Mouse (Mus musculus) midbrain, postnatal 0 days (tissue): ENCODE results near the gene Catsperg1. TPM values are rescaled to one million over a fixed set of nuclear protein-coding genes. Genes with fewer than 3 reads are reported as not detected.

Experiments used
- ATAC-seq: fragments of 200-750 bp; cut with Nextera tagmentation; 2 replicates; pipeline ENCODE4 v1.8.0; 2017; ENCODE audit warnings: moderate number of reproducible peaks, mild to moderate bottlenecking, moderate TSS enrichment, moderate library complexity; ENCODE audit not compliant: low FRiP score
- DNase-seq: peaks from one replicate; pipeline ENCODE4 v3.0.0-alpha.2; 2015; ENCODE audit warnings: low spot score
- H3K27ac ChIP-seq: fragments of 300-500 bp; sonication (generic); 2 replicates; pipeline ENCODE4 v1.5.1; 2014; ENCODE audit warnings: low read depth, mild to moderate bottlenecking, low read length, mixed read lengths
- H3K27me3 ChIP-seq: fragments of 300-500 bp; sonication (generic); 2 replicates; pipeline ENCODE4 v1.6.1; 2014; ENCODE audit warnings: low read length, control low read depth, mixed read lengths; ENCODE audit not compliant: insufficient read depth
- H3K36me3 ChIP-seq: fragments of 300-500 bp; sonication (generic); 2 replicates; pipeline ENCODE4 v1.6.1; 2014; ENCODE audit warnings: low read length, control low read depth, mixed read lengths; ENCODE audit not compliant: insufficient read depth
- H3K4me1 ChIP-seq: fragments of 300-500 bp; sonication (generic); 2 replicates; pipeline ENCODE4 v1.6.1; 2014; ENCODE audit warnings: mild to moderate bottlenecking, control low read depth, antibody characterized with exemption, low read length, mixed read lengths; ENCODE audit not compliant: insufficient read depth
- H3K4me2 ChIP-seq: fragments of 300-500 bp; sonication (generic); 2 replicates; pipeline ENCODE4 v1.6.1; 2014; ENCODE audit warnings: low read depth, mild to moderate bottlenecking, low read length, mixed read lengths; ENCODE audit not compliant: poor library complexity, severe bottlenecking
- H3K4me3 ChIP-seq: fragments of 300-500 bp; sonication (generic); 2 replicates; pipeline ENCODE4 v1.5.1; 2014; ENCODE audit warnings: low read depth, mild to moderate bottlenecking, low read length, moderate library complexity
- H3K9ac ChIP-seq: fragments of 300-500 bp; sonication (generic); replicated peaks from 2 replicates; pipeline ENCODE4 v1.6.1; 2014; ENCODE audit warnings: mild to moderate bottlenecking, low read length, moderate library complexity, mixed read lengths; ENCODE audit not compliant: poor library complexity, severe bottlenecking
- H3K9me3 ChIP-seq: fragments of 300-500 bp; sonication (generic); 2 replicates; pipeline ENCODE4 v1.6.1; 2016; ENCODE audit warnings: low read length, control low read depth
- CTCF ChIP-seq: IDR thresholded peaks from 2 replicates; pipeline ENCODE4 v1.5.1; 2016; ENCODE audit warnings: antibody characterized with exemption, mild to moderate bottlenecking
- WGBS: fragments of 180-500 bp; shearing (Covaris S2); extraction: QIAGEN DNeasy Blood & Tissue Kit; methylation state at CpG from one replicate; pipeline ENCODE4 v1.1.7; 2014; 5-methylcytosine and 5-hydroxymethylcytosine counted together
- polyA plus RNA-seq: library from polyadenylated mRNA; unstranded; fragments of >200 nt; fragmentation: Nextera tagmentation; extraction: Ambion mirVana; gene quantifications from 2 replicates; pipeline ENCODE4 v1.2.1, GENCODE M21; 2015
- total RNA-seq: library from RNA; depleted of rRNA; stranded (reverse); fragments of >200 nt; gene quantifications from 2 replicates; pipeline ENCODE4 v1.2.3, GENCODE M21; 2014

Catsperg1 gene
- total and polyA plus RNA-seq, 2 experiments from 2014 or later: 2.9 to 3.2 TPM

DNA sequence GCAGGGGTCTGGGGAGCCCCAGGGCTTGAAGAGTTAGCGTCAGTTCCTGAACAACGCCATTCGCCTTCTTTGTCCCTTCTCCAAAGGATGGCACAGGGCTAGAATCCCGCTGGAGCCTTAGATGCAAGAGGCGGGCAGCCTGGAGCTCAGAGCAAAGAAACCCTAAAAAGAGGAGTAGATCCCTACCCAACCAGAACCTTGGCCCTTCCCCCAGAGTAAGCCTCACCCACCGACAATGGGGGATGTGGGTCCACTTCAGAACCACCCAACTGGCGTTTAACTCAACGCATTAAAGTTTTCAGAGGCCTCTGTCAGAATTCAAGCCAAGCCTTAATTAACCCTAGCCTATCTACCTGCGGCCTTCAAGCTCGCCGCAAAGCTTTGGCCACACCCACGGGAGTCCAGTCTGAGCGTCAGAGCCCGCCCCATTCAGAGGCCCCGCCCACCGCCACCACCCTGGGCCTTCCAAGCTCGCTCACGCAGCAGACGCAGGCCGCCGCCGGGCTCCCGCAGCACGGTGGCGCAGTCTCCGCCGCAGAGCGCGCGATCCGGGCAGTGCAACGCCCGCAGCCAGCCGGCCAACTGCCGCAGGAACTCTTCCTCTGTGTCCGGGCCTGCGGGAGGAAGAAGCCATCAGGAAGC, 58.5 kb downstream of the Catsperg1 start:
- Histone ChIP-seq H3K36me3 (no peaks in the 10 kb centered on the region), H3K9ac (peak overlapping the region; percentile 78), H3K27ac (peak overlapping the region; percentile 86), H3K27me3 (0 out of 2 replicates have a peak, but pooled peaks cover 5% of the 10 kb centered on the region), H3K9me3 (no peaks in the 10 kb centered on the region), H3K4me1 (no peaks in the 10 kb centered on the region), H3K4me3 (peak overlapping the region; percentile 74), H3K4me2 (peak overlapping the region; percentile 89)
- 7% methylated on average over 37 of the region's 37 CpGs for WGBS
- peak; percentile 87 for ATAC-seq
- peak; percentile 86 for DNase-seq
- peak; percentile 50 for TF ChIP-seq CTCF

DNA sequence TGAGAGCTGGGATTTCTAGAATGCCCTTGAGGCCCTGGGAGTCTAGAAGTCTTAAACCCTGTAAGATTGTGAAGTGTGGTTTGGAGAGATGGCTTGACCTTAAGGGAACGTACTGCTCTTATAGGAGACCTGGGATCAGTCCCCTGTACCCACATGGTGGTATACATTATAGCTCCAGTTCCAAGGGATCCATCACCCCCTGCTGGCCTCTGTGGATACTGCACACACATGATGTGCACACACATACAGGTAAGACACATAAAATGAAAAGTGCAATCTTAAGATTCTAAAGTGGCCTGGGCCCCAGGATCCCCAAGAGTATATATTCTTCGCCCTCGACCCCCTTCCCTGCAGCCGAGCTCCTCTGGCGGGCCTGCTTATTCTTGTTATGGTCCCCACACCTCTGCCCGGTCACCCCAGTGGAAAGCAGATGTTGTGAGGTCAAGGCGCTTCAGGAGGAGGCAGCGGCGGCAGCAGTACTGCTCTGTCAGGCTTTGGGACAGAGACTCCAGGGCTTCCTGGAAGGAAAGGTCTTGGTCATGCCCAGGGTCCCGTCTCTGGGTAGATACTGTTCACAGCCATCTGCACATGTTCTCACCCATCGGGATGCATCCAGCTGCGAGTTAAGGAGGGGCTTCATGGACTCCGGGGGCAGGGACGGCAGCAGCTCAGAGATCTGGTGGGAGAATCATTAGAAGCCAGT, 59.7 kb downstream of the Catsperg1 start:
- H3K4me1 ChIP-seq: no peaks in the 10 kb centered on the region
- WGBS: 98% methylated on average over 14 of the region's 14 CpGs
- no peaks in the 10 kb centered on the region for H3K9me3 ChIP-seq
- H3K36me3 ChIP-seq: no peaks in the 10 kb centered on the region
- ATAC-seq (no peak), DNase-seq (no peak)
- H3K4me2 ChIP-seq: no peak overlapping the region
- peak; percentile 34; the same call in 1 of the 2 replicates for TF ChIP-seq CTCF
- no peak overlapping the region for H3K9ac ChIP-seq
- H3K27me3 ChIP-seq: 0 out of 2 replicates have a peak, but pooled peaks cover 5% of the 10 kb centered on the region
- no peak overlapping the region for H3K4me3 ChIP-seq
- no peak overlapping the region for H3K27ac ChIP-seq

DNA sequence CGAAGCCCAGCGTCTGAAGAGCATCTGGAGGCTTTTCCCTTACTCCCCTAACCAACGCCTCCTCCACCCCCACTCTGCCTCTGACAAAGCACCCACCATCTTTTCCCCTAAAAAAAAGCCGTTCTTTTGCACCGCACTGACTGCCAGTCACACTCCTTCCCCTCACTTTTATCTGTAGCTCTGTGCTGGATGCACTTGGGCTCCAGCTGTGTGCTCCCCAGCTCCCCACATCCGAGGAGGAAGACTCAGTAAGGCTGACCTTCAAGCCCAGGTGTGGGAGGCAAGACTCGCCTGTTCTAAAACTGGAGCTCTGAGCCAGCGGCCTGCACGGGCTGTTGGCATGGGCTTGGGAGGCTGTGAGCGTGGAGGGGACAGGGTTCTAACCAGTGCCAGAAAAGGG, 62.3 kb downstream of the Catsperg1 start:
- Histone ChIP-seq H3K4me1 (no peaks in the 10 kb centered on the region), H3K4me2 (no peak overlapping the region), H3K27me3 (no peaks in the 10 kb centered on the region), H3K4me3 (no peak overlapping the region), H3K9ac (no peak overlapping the region), H3K27ac (no peak overlapping the region), H3K36me3 (no peaks in the 10 kb centered on the region), H3K9me3 (no peaks in the 10 kb centered on the region)
- DNase-seq (no peak), ATAC-seq (no peak)
- TF ChIP-seq CTCF: no peak
- WGBS: 67% methylated on average over 10 of the region's 10 CpGs

DNA sequence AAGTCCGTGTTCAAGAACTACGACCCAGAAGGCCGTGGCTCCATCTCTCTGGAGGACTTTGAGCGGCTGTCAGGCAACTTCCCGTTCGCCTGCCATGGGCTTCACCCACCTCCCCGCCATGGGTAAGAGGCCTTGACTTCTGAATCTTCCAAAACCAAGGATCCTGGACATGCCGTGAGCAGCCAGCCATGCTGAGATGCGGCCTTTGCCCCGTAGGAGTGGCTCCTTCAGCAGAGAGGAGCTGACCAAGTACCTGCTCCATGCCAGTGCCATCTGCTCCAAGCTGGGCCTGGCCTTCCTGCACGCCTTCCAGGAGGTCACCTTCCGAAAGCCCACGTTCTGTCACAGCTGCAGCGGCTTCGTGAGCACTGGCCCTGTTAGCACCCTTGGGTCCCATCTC, 65.1 kb downstream of the Catsperg1 start:
- WGBS: 92% methylated on average over 15 of the region's 15 CpGs
- TF ChIP-seq CTCF: no peak
- Histone ChIP-seq H3K4me3 (no peak overlapping the region), H3K4me1 (no peaks in the 10 kb centered on the region), H3K9ac (no peak overlapping the region), H3K4me2 (no peak overlapping the region), H3K27me3 (no peaks in the 10 kb centered on the region), H3K36me3 (no peaks in the 10 kb centered on the region), H3K27ac (no peak overlapping the region), H3K9me3 (no peaks in the 10 kb centered on the region)
- ATAC-seq: no peak
- no peak for DNase-seq

DNA sequence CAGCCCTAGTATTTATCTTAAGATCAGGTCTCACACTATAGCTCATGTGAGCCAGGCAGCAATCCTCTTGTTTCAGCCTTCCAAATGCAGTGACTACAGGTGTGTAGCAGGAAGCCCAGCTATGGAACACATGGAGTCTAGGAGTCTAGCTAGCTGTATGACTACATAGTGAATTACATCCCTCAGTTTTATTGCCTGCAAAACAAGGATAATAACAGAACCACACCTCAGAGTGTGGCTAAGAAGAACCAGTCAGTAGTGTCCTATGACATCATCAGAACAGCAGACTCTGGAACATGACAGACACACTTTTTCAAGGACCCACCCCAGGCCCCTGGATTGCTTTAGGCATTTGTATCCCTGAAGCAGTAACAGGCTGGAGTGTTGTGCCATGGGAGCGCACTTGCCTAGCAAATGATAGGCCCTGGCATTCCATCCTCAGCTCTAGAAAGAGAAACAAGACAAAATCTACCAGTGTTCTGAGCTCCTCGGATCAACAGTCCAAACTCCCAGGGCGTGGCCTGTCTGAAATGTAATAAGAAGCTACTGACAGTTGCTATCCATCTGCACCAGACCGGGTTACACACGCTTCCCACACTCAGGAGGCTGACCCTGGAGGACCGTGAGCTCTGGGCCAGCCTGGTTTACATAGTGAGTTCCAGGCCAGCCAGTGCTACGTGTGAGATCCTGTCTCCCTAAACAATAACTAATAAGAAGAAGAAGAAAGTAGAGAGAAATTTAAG, 67.0 kb downstream of the Catsperg1 start:
- Histone ChIP-seq H3K4me3 (no peak overlapping the region), H3K9ac (no peak overlapping the region), H3K27me3 (no peaks in the 10 kb centered on the region), H3K36me3 (no peaks in the 10 kb centered on the region), H3K27ac (no peak overlapping the region), H3K4me1 (no peaks in the 10 kb centered on the region), H3K9me3 (no peaks in the 10 kb centered on the region), H3K4me2 (no peak overlapping the region)
- 89% methylated on average over 7 of the region's 7 CpGs for WGBS
- no peak for ATAC-seq
- DNase-seq: no peak
- TF ChIP-seq CTCF: no peak

DNA sequence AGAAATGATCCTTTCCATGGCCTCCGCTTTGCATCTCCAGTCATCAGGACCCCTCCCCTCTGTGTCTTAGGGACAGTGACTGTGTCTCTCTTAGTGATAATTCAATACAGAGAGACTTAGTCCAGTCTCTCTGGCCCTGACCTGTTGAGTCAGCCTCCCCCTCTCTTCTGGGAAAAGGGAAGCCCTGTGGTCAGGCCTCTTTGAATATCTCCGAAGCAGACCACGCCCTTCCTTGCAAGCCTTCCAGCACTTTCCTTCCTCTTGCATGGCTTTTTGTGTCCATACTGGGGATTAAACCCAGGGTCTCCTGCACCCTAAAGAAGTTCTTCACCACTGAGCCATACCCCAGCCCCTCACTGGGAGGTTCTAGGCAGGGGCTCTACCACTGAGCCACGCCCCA, 69.8 kb downstream of the Catsperg1 start:
- Histone ChIP-seq H3K4me2 (no peak overlapping the region), H3K4me3 (no peak overlapping the region), H3K36me3 (no peaks in the 10 kb centered on the region), H3K27me3 (no peaks in the 10 kb centered on the region), H3K4me1 (no peaks in the 10 kb centered on the region), H3K9ac (no peak overlapping the region), H3K9me3 (no peaks in the 10 kb centered on the region), H3K27ac (no peak overlapping the region)
- WGBS: 93% methylated on average over 4 of the region's 4 CpGs
- no peak for DNase-seq
- no peak for TF ChIP-seq CTCF
- ATAC-seq: no peak
